Mouse (Mus musculus) liver, embryonic 16.5 days (tissue): ENCODE measurements around the gene Dnajc4. TPM values are rescaled to one million over a fixed set of nuclear protein-coding genes. Genes with fewer than 3 reads are reported as not detected.

Source experiments
- ATAC-seq: fragments of 200-750 bp; cut with Nextera tagmentation; 2 replicates; pipeline ENCODE4 v1.8.0; 2017; ENCODE audit warnings: low read depth, mild to moderate bottlenecking, moderate number of reproducible peaks, moderate library complexity
- H3K27ac ChIP-seq: fragments of 300-500 bp; sonication (generic); 2 replicates; pipeline ENCODE4 v1.5.1; 2014; ENCODE audit warnings: mild to moderate bottlenecking, low read length
- H3K27me3 ChIP-seq: fragments of 300-500 bp; sonication (generic); 2 replicates; pipeline ENCODE4 v1.6.1; 2014; ENCODE audit warnings: low read depth, low read length, mixed read lengths; ENCODE audit not compliant: control insufficient read depth, insufficient read depth
- H3K36me3 ChIP-seq: fragments of 300-500 bp; sonication (generic); 2 replicates; pipeline ENCODE4 v1.6.1; 2014; ENCODE audit warnings: mild to moderate bottlenecking; ENCODE audit not compliant: control insufficient read depth, insufficient read depth
- H3K4me1 ChIP-seq: fragments of 300-500 bp; sonication (generic); 2 replicates; pipeline ENCODE4 v1.6.1; 2014; ENCODE audit warnings: low read depth, low read length, mixed read lengths; ENCODE audit not compliant: control insufficient read depth
- H3K4me2 ChIP-seq: fragments of 300-500 bp; sonication (generic); 2 replicates; pipeline ENCODE4 v1.6.1; 2014; ENCODE audit warnings: low read depth, low read length, mixed read lengths
- H3K4me3 ChIP-seq: fragments of 300-500 bp; sonication (generic); 2 replicates; pipeline ENCODE4 v1.5.1; 2014; ENCODE audit warnings: low read depth, mild to moderate bottlenecking, low read length
- H3K9ac ChIP-seq: fragments of 300-500 bp; sonication (generic); 2 replicates; pipeline ENCODE4 v1.6.1; 2014; ENCODE audit warnings: low read depth, low read length
- H3K9me3 ChIP-seq: fragments of 300-500 bp; sonication (generic); replicated peaks from 2 replicates; pipeline ENCODE4 v1.6.1; 2016; ENCODE audit warnings: low read length; ENCODE audit not compliant: control insufficient read depth
- whole genome bisulfite sequencing: fragments of 180-500 bp; shearing (Covaris S2); extraction: QIAGEN DNeasy Blood & Tissue Kit; methylation state at CpG from one replicate; pipeline ENCODE4 v1.1.7; 2014; ENCODE audit not compliant: insufficient replicate concordance; 5-methylcytosine and 5-hydroxymethylcytosine counted together
- polyA plus RNA-seq: library from polyadenylated mRNA; unstranded; fragments of >200 nt; fragmentation: Nextera tagmentation; extraction: Ambion mirVana; gene quantifications from 2 replicates; pipeline ENCODE4 v1.2.1, GENCODE M21; 2015

Gene Dnajc4
- polyA plus RNA-seq, 1 experiment from 2014 or later, result 10.5 TPM

DNA sequence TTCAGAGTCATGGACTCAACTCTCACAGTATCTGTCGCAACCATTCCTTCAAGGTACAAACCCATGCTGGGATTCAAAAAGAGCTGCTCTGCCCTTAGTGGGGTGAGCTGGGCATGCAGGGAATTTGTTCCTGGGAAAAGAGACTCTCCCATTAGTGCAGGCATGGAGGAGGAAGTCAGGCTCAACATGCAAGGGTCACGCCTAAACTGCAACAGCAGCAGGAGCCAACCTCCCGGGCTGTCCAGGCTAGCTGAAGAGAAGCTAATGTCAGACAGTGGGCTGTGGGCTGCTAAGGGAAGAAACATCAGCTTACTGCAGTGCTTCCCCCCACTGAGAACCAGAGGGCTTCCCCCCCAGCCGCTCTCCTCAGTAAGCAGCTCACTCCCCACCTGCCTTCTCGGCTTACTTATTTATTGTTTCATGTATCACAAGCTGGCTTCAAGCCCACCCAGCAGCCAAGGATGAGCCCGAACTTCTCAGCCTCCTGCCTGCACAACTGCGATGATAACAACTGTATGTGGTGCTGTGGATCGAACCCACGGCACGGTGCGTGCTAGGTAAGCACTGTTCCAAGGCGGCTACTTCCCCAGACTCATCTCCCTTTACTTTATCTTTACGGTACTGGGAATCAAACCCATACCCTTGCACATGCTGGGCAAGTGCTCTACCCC lies 20.0 kb downstream of the Dnajc4 start:
- Histone ChIP-seq H3K4me3 (no peak overlapping the region), H3K27me3 (peaks cover 5% of the 10 kb centered on the region), H3K4me1 (peaks cover 56% of the 10 kb centered on the region), H3K27ac (no peak overlapping the region), H3K36me3 (no peaks in the 10 kb centered on the region), H3K9me3 (no peaks in the 10 kb centered on the region), H3K9ac (no peak overlapping the region), H3K4me2 (no peak overlapping the region)
- ATAC-seq, result no peak
- WGBS, result 77% methylated on average over 13 of the region's 13 CpGs

DNA sequence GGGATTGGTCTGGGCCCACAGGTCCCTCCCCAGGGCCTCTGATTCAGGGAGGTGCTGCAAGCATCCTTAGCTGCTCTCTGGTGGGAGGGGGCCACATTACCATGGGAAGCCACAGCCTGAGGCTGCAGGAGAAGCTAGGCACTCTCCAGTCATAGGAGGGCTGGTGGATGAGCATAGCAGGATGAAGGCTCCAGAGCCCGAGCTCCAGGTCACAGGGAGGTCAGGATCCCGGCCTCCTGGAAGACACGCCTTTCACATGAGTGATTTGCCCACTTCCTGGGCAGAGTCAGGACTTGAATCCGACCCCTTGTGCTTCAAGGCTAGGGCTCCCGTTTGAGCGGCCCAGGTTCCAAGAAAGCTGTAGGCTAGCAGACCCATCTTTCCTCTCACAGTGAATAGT lies 20.7 kb downstream of the Dnajc4 start:
- WGBS, result 57% methylated on average over 6 of the region's 6 CpGs
- ATAC-seq, result no peak
- H3K9me3 ChIP-seq, result no peaks in the 10 kb centered on the region
- H3K36me3 ChIP-seq, result no peaks in the 10 kb centered on the region
- no peak overlapping the region for H3K4me2 ChIP-seq
- H3K4me1 ChIP-seq, result peaks cover 53% of the 10 kb centered on the region
- peaks cover 5% of the 10 kb centered on the region for H3K27me3 ChIP-seq
- 0 out of 2 replicates have a peak overlapping the region, but pooled peaks have one; percentile 9 for H3K27ac ChIP-seq
- no peak overlapping the region for H3K4me3 ChIP-seq
- no peak overlapping the region for H3K9ac ChIP-seq

DNA sequence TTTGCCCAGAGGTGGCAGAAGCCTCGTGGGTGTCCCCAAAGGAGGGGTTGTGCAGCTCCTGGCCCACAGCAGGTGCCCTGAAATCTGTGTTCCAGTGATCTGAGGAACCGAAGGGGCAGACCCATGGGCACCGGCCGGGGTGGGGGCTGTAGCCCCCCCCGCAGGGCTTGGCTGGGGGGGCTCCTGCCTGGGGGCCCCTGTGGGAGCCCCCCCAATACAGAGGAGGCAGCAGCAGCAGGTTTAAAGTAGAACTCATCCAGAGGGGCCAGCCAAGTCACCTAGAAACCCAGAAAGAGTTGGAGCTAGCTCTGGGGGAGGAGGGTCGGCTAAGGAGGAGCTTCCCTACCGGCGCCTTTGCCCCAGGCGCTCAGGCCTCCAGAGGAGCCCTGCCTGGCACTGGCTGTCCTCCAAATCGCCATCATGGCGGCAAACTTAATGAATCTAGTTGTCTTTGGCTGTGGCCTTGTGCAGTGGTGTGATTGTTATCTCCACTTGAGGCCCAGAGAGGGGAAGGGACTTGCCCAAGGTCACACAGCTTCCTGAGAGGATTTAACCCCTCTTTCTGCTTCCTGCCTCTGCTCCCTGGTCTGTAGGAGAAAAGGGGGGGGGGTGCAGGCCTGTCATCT lies 21.8 kb downstream of the Dnajc4 start:
- no peaks in the 10 kb centered on the region for H3K36me3 ChIP-seq
- peak overlapping the region; percentile 42 for H3K9ac ChIP-seq
- 27% methylated on average over 11 of the region's 11 CpGs for WGBS
- H3K4me3 ChIP-seq, result peak overlapping the region; percentile 70
- ATAC-seq, result no peak
- H3K9me3 ChIP-seq, result no peaks in the 10 kb centered on the region
- H3K27me3 ChIP-seq, result peaks cover 5% of the 10 kb centered on the region
- no peak overlapping the region for H3K27ac ChIP-seq
- H3K4me2 ChIP-seq, result peak overlapping the region; percentile 93
- H3K4me1 ChIP-seq, result peaks cover 42% of the 10 kb centered on the region

GRCm38 (mm10) chr19:6969665-6970381 lies 22.5 kb downstream of the Dnajc4 start:
- H3K27ac ChIP-seq, result no peak overlapping the region
- peak overlapping the region; percentile 70 for H3K4me3 ChIP-seq
- H3K9ac ChIP-seq, result peak overlapping the region; percentile 78
- 1% methylated on average over 55 of the region's 55 CpGs for WGBS
- H3K27me3 ChIP-seq, result peaks cover 5% of the 10 kb centered on the region
- peaks cover 41% of the 10 kb centered on the region for H3K4me1 ChIP-seq
- ATAC-seq, result peak; percentile 81
- H3K4me2 ChIP-seq, result peak overlapping the region; percentile 93
- H3K36me3 ChIP-seq, result 0 out of 2 replicates have a peak, but pooled peaks cover 2% of the 10 kb centered on the region
- no peaks in the 10 kb centered on the region for H3K9me3 ChIP-seq

DNA sequence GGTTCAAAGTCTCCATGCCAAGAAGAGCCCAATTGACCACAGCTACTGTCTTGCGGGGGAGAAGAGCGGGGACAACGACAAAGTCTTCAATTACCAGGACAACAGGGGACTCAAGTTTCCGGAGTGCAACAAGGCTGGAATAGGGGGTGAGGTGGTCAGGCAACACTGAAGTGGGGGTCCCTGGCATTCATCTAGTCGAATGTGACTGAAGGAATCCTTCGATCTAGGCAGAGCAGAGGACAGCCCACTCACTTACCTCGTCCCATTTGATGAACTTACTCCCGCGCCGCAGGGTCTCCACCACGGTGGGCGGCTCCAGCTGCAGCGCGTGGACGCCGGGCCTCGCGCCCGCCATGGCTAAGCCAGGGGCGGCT lies 23.1 kb downstream of the Dnajc4 start:
- ATAC-seq, result no peak; the same call in 1 of the 2 replicates
- WGBS, result under 1% methylated on average over 20 of the region's 20 CpGs

DNA sequence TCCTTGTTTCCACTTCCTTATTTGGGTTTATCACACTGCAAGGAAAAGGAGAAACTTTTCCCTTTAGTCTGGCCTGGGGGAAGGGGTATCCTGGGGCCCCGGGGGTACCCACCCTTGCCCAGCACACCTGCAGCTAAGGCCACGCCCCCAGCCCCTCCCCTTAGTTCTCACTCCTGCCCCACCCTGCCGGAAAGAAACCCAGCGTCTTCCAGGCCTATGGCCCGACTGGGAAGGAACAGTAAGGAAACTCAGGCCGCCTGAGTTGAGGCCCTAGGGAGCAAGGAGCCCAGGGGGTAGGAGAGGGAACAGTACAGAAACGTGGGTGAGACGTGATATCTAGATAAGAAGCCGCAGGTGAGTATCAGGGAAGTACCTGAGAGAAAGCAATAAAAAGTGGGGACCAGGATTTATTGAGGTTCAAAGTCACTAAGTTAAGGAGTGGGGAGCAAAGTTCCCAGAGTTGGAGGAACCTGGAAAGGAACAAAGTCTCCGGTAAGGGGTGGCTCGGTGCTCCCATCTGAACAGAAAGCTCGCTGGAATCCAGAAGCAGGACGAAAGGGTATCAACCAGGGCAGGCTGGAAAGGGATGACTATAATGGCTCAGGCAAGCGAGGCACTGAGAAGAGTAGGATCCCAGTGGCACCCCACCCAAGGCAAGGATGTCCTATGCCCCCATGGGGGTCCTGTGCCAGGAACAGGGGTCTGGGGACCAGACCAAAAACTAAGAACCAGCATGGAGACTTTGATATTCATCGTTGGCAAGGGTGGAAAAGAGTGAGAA lies 23.7 kb downstream of the Dnajc4 start:
- WGBS, result 9% methylated on average over 15 of the region's 15 CpGs
- no peak overlapping the region for H3K27ac ChIP-seq
- H3K36me3 ChIP-seq, result 0 out of 2 replicates have a peak, but pooled peaks cover 2% of the 10 kb centered on the region
- no peaks in the 10 kb centered on the region for H3K9me3 ChIP-seq
- peak overlapping the region; percentile 78 for H3K9ac ChIP-seq
- H3K4me3 ChIP-seq, result peak overlapping the region; percentile 70
- peaks cover 30% of the 10 kb centered on the region for H3K4me1 ChIP-seq
- ATAC-seq, result no peak
- H3K27me3 ChIP-seq, result peaks cover 5% of the 10 kb centered on the region
- H3K4me2 ChIP-seq, result peak overlapping the region; percentile 93

More for the DNA sequence above, 23.1 kb downstream of the Dnajc4 start:
- Histone ChIP-seq H3K4me1 (peaks cover 36% of the 10 kb centered on the region), H3K27me3 (peaks cover 5% of the 10 kb centered on the region), H3K9ac (peak overlapping the region; percentile 78), H3K9me3 (no peaks in the 10 kb centered on the region), H3K4me3 (peak overlapping the region; percentile 70), H3K4me2 (peak overlapping the region; percentile 93), H3K36me3 (0 out of 2 replicates have a peak, but pooled peaks cover 2% of the 10 kb centered on the region), H3K27ac (no peak overlapping the region)

- Histone ChIP-seq H3K4me3 (no peak overlapping the region), H3K36me3 (peaks cover 7% of the 10 kb centered on the region)
Measured at GRCm38 (mm10) chr19:6956461-6956860, 35.9 kb downstream of the Dnajc4 start.

DNA sequence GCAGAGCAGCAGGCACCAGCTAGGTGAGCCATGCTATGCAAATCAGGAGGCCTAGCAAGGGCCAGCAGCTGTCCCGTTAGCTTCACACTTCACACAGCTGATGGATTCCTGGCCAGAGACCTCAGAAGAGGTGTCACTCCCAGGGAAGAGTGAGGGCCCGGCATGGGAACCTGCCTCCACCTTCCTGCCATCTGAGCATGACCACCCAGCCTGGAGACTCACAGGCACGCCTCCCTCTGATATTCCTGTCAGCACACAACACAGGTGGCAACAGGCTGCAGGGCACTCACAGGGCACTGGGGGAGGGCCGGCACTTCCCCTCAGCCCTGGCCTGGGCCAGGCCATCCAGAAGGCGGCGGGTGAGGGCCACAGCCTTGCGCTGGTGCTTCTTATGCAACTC lies 36.9 kb downstream of the Dnajc4 start:
- Histone ChIP-seq H3K9me3 (no peaks in the 10 kb centered on the region), H3K9ac (no peak overlapping the region), H3K36me3 (peaks cover 7% of the 10 kb centered on the region), H3K27ac (no peak overlapping the region), H3K4me1 (peaks cover 17% of the 10 kb centered on the region), H3K4me2 (no peak overlapping the region), H3K4me3 (no peak overlapping the region), H3K27me3 (no peaks in the 10 kb centered on the region)
- 73% methylated on average over 7 of the region's 7 CpGs for WGBS
- no peak for ATAC-seq

More at GRCm38 (mm10) chr19:6956461-6956860, 35.9 kb downstream of the Dnajc4 start:
- no peak overlapping the region for H3K9ac ChIP-seq
- 61% methylated on average over 10 of the region's 10 CpGs for WGBS
- H3K4me1 ChIP-seq, result peaks cover 12% of the 10 kb centered on the region
- no peak overlapping the region for H3K27ac ChIP-seq
- no peaks in the 10 kb centered on the region for H3K9me3 ChIP-seq
- H3K4me2 ChIP-seq, result no peak overlapping the region
- no peaks in the 10 kb centered on the region for H3K27me3 ChIP-seq
- no peak for ATAC-seq
